Mouse (Mus musculus) frontal cortex, adult (tissue): ENCODE results near the gene Tnfrsf11a.
"Not testable (repeated sequence)": the region's sequence is repeated elsewhere in the genome, so short reads cannot be mapped to it uniquely, and the experiment has no call there.

Experiments used
- ATAC-seq: cut with Nextera tagmentation; 2 replicates; pipeline ENCODE4 v1.9.2; 2017; ENCODE audit warnings: mild to moderate bottlenecking, moderate library complexity, mixed read lengths; ENCODE audit not compliant: low TSS enrichment

Tnfrsf11a gene

GRCm38 (mm10) chr1:105780457-105781364, at the start of gene Tnfrsf11a:
Tnfrsf11a (plus strand) TSS chr1:105780718.
- peak; percentile 68 for ATAC-seq

DNA sequence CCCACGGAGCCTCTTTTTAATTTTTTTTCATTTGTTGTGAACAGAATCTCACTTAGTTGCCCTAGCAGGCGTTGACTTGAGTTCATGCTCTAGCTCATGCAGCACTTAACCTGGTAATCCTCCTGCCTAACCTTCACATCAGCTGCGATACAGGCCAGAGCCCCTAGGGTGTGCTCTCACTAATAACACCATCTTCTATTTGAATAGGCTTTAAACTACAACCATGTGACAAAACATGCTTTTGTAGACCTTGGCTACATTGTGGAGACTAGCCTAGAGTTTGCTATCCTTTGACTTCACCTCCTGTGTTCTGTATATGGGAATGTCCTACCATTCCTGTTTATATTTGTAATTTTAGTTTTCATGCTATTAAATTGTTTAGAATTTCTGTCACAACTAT, 45.2 kb upstream of the Tnfrsf11a start:
- no peak for ATAC-seq

GRCm38 (mm10) chr1:105738334-105738733, 42.2 kb upstream of the Tnfrsf11a start:
- ATAC-seq, result no peak

DNA sequence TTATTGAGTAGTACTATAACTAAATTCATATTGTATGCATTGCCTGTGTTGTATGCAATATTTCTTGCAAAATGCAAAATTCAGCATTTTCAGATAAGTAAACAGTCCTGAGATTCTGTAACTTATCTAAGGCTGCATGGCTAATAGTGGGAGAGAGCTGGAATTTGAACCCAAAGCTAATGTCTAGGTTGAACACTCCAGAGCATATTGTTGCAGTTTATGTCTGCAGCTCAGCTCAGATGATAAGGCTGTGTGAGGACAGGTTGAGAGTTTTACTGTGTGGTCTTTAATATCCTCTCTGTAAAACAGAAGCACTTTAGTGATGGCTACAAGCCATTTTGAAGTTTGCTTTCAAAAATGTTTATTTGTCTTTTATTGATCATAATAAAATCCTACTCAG, 41.0 kb upstream of the Tnfrsf11a start:
- ATAC-seq, result no peak

GRCm38 (mm10) chr1:105742481-105742880, 38.0 kb upstream of the Tnfrsf11a start:
- peak; percentile 100 for ATAC-seq

- no peak for ATAC-seq
Measured at GRCm38 (mm10) chr1:105746444-105746843, 34.1 kb upstream of the Tnfrsf11a start.

DNA sequence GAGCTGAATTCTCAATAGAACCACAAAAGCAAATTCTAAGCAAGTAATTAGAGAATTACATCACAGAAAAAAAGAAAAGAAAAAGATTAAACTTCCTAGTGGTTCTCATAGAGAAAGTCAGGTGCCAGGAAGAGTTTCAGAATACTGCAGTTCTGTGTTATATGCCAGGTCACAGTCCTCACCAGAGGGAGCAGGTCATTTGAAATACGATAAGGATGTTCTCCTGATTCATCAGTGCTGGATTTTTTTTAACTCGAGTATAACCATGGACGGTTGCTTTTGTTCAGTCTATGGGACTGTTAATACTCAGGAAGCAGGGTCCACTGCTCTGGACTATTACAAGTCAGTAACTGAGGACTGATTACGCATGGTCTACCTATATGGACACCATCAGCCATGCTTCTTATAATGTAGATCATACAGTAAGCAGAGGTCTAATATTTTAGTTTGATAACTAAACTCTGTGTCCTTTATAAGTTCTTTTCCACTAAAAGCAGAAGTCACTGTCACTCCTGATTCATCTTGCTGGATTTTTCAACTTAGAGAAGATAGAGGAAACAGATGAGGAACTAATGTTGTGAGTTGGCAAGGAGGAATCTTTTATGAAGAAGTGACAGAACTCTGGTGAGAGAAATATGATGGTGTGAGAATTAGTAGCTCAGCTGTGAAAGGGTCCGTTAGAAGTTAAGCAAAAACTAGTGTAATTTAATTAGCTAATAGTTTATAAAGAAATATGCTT, 33.5 kb upstream of the Tnfrsf11a start:
- ATAC-seq, result no peak

DNA sequence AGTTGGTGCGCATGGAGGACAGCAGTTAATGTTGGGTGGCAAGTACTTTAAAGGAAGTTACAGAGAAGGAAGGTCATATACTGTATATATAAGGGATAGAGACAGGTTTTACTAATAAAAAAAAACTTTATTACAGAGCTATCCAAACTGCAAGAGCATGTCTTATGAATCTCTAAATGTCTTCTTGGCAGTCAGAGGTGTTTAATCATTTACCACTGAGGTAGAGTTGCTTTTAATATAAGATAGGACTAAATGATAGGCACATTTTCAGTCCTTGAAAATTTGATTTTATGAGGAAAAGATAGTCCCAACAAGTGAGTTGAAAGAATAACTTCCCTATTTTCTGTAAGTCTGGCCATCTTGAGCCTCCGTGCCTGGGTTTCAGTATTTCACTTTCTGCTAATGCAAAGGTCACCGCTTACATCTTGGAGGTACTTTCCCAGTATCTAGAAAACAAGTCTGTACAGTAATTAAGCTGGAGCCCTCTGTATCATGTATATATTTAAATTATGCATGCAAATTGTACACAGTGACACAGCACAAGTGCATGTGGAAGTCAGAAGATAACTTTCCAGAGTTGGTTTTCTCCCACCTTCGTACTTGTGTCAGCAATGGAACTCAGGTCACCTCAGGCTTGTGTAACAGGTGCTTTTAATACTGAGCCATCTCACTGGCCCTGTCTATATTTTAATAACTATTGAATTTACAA, 32.3 kb upstream of the Tnfrsf11a start:
- no peak for ATAC-seq

DNA sequence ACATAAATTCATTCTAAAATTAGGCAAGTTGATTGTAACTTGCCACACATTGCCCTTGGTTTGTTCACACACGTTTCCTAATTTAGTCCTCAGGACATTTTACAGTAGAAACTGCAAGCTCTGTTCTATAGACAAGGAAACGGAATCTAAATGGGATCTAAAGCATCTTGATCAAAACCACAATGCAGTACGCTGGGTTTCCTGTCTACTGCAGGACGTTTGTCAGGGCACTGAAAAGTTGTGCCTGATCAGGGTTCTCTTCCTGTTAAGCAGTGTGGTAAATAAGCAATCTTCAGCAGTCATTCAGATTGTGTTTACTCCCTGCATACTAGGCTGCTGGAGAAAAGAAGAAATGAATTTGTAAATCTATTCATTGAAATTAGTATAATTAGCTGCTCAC, 28.3 kb upstream of the Tnfrsf11a start:
- ATAC-seq, result no peak

GRCm38 (mm10) chr1:105752944-105753343, 27.6 kb upstream of the Tnfrsf11a start:
- ATAC-seq, result no peak

- ATAC-seq, result no peak
Measured at GRCm38 (mm10) chr1:105758798-105759197, 21.7 kb upstream of the Tnfrsf11a start.

- ATAC-seq, result no peak
Measured at GRCm38 (mm10) chr1:105759422-105760165, 20.9 kb upstream of the Tnfrsf11a start.

DNA sequence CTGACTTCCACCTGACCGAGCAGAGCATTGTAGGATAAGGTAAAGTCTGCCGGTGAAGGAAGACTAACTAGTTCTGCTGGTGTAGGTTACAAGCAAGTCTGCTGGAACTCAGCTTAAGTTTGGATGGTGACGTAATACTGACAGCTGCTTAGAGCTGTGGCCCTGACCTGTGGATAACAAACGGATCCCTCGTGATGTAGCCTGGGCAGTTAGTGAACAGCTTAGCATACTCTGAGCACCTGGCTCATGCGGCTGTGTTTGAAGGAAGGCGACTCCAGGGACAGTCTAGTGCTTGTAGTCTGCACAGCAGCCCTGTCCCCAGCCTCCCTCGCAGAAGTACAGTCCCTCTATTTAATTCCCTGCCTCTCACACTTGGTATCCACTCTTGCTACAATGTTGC, 14.9 kb upstream of the Tnfrsf11a start:
- ATAC-seq, result 0 out of 2 replicates have a peak, but pooled peaks have one; percentile 13

DNA sequence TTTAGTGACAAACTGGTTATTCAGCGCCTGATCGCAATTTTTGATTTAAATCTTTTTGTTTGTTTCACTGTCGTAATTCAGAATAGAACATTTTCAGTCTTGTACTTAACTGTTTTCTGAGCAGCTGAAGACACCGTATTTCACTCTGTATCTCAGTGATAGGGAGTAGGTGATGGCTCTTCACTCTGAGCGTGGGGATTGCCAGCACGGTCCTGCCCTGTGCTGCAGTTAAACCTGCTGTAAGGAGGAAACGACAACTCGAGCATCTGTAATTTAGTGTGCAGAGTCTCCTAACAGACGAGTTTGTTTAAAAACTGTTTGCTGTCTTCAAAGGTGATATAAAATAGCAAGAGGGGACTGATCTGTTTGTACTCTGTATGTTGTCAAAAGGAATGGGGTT, 14.4 kb upstream of the Tnfrsf11a start:
- ATAC-seq, result not testable (repeated sequence)

- ATAC-seq, result no peak
Measured at GRCm38 (mm10) chr1:105768397-105768796, 12.1 kb upstream of the Tnfrsf11a start.

- ATAC-seq, result no peak
Measured at GRCm38 (mm10) chr1:105770685-105771084, 9.8 kb upstream of the Tnfrsf11a start.

- no peak for ATAC-seq
Measured at GRCm38 (mm10) chr1:105776426-105776825, 4.1 kb upstream of the Tnfrsf11a start.

DNA sequence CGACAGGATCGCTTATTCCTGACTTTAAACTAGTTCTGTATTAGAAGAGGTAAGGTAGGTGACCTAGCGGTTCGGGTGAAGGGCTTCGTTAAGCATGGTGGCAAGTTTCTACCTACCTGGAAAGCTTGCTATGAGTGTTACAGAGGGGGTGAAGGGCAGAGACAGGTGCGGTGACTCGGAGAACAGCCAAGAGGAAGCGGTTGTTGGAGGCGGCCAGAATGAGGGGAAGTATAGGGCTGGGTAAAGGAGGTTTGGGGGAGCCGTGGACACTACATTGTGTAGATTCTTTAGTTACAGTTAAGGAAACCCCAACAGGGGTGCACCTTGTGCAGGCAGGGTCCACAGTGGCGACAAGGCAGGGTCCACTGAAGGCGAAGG, 450 bp upstream of the Tnfrsf11a start:
- no peak; the same call in none of the 2 replicates for ATAC-seq

GRCm38 (mm10) chr1:105781391-105782146, 1.1 kb downstream of the Tnfrsf11a start:
- peak; percentile 39 for ATAC-seq

DNA sequence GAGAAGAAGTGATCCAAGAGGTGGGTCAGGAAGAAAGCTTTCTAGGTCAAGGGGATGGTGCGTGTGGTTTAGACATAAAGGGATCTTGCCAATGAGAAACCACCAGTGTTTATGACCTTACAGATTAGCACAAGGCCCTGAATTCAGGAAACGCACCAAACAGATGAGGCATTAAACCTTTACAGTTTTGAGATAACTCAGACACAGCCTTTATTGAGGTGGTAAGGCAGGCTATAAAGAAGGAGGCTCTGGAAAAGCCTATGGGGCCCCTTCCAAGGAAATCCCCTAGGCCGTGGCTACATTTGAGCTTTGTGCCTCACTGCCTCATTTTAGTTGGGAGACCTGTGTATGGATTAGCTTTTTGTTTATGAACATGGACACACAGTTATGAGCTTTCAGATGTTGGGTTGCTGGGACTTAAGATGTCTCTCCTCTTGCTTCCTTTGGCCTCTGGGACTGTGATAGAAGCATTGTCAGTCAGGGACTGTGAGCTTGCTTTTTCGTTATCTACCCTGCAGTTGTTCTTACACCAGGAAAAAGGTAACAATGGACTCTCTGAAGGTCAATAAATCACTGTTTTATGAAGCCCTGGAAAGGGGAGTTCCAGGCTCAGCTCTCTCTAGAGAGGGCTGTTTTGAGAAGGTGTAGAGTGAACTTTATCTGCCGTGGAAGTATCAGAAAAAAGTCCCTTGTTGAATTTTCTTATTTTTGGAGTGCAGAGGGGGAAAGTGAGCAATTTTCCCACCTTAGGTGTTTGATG, 3.9 kb downstream of the Tnfrsf11a start:
- ATAC-seq, result no peak
